Mouse (Mus musculus) thymus, adult 18-20 months (tissue): Measurements from ENCODE around the gene Zfhx2.
"Not testable (repeated sequence)": the region's sequence is repeated elsewhere in the genome, so short reads cannot be mapped to it uniquely, and the experiment has no call there.

Experiments used
- DNase-seq, 2 experiments: peaks; one replicate each; pipeline ENCODE4 v3.0.0; 2022; ENCODE audit warnings: mixed read lengths in 2 of 2

Gene Zfhx2

DNA sequence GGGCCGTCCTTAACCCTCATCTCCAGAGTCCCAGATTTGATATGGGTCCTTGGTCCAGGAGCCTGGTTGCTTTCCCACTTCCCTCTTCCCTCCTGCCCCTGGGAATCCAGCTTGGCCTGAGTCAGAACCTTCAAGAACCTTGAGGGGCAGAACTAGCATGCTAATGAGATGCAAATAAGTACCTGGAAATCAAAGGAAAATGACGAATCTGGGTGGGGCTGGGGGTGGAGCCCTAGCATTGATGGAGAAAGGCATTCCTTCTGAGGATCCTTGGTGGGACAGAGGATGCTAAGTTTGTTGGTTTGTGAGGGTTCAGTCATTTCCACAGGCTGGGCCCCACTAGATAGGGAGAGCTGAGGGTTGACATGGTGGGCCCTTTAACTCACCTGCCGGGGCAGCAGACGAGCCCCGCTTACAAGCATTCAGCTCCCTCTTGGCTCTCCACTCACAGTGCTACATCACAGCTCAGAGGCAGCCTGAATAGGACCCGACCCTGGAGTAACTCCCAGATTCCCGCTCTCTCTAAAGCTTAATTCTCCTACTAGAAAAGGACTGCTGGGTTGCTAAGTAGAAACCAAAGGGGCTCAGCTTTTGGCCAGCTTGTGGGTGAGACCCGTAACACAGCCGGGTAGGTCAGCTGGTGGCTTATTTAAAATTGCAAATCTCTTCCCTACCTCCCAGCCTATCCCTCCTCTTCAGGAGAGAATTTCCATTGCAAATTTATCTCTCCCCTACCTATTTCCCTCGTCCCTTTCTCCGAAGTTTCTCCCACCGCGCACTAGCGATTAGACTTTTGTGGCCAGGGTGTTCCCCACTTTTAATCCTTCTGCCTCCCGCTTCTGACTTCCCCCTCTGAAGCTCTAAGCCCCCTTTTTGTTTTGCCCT is 14.4 kb downstream of the Zfhx2 start:
- no peak for DNase-seq

GRCm38 (mm10) chr14:55076956-55077355 is 15.2 kb downstream of the Zfhx2 start:
- no peak for DNase-seq

DNA sequence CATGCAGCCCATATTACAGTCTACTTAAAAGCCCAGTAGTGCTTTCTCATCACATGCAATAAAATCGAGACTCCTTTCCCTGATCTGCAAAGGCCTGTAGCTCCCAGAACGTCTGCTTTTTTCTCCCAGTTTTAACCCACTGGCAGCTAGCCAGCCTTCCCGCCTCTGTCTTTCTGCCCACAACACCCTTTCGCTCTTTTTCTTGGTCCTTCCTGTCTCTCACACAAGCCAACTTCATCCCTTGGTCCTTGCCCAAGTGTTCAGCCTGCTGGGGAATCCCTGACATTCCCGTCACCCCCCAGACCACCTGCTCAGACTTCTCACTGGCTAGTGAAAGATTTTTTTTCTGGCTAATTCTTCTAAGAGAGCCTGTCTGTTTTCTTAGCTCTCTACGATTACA is 15.9 kb downstream of the Zfhx2 start:
- DNase-seq: no peak

GRCm38 (mm10) chr14:55074416-55074815 is 17.7 kb downstream of the Zfhx2 start:
- no peak for DNase-seq

DNA sequence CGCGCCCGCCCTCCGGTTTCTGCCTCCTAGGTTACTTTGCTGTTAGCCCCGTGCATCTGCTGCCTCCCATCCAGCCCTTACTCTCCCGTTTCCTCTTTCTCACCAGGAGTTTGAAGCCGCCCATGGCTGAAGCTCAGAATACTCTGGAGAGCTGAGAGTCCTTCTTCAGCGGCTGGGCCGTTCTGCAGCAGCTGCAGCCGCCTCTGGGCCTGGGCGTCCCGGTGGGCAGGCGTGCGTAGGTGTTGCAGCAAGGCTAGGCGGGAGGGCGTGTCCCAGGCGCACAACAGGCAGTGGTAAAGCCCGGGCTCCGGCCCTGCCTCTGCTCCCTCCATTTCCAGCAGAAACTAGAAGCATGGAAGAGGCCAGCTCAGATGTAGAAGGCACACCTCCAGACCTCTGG is 20.4 kb downstream of the Zfhx2 start:
- no peak for DNase-seq

DNA sequence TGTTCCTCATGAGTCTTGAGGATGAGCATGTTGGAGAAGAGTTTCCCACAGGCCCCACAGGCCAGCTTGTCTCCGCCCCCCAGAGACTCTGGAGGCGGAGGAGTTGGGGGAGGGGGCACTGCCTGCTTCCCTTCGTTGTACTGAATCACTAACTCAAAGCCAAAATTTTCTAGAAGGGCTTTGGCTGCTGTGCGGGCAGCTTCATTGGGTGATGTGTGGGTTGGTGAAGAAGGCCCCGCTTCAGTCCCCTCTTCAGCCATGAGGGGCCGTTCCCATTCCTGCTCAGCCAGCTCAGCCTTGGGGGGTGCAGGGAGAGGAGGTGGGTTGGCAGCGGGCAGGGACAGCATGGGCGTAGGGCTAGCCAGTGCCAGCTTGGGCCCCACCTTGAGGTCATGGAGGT is 26.1 kb downstream of the Zfhx2 start:
- no peak for DNase-seq

GRCm38 (mm10) chr14:55065391-55065790 is 26.7 kb downstream of the Zfhx2 start:
- no peak for DNase-seq

DNA sequence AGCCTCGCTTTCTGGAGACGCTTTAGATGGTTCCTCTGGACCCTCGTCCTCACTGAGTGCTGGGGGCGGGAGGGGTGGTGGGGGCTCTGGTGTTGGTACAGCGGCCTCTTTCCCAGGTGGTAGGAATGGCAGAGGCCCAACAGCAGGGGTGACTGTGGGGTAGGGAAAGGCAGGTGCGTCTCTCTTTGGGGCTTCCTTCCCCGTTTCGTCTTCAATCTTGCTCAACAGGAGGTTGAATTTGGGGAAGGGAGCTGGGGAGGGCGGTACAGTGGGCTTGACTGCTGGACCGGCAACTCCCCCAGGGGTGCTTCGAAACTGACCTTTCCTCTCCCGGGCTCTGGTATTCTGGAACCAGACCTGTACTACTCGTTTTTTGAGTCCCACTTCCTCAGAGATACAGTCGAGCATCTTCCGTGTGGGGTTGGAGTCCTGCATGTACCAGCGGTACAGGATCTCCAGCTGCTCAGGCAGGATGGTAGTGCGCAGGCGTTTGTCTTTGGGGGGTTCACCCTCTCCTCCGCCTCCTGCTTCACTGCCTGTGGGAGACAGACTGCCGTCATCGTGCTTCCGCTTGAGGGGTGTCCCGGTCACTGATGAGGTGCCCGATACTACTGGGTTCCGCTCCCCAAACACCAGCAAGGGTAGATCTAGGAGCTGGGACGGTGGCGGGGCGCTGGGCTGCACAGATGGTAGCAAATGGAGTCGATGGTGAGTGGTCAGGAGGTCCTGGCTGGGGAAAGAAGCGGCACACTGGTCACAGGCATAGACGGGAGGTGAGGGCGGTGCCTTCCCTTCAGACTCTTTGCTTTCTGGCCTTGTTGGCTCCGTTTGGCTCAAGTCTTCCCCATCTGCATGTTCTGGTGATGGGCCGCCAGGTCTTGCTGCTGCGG is 27.4 kb downstream of the Zfhx2 start:
- DNase-seq: no peak

- DNase-seq: no peak
These were observed 28.3 kb downstream of the Zfhx2 start for GRCm38 (mm10) chr14:55063581-55064381.

GRCm38 (mm10) chr14:55063117-55063516 is 29.0 kb downstream of the Zfhx2 start:
- DNase-seq: no peak

DNA sequence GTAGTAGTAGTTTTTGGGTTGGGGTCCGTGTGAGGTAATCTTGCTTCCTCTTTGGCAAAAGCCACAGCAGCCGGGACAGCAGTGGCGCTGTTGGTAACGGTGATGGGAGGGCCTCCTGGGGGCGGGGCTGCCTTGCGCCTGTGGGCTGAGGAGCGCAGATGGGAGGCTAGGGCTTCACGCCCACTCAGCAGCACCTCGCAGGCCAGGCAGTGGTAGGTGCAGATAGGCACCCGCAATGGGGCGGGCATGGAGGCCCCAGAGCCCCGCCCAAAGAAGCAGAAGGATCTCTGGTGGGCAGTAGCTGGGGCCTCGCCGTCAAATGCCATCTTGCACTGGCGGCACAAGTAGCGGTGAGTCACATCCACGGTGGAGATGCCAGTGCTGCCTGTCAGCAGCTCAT is 29.5 kb downstream of the Zfhx2 start:
- peak; percentile 32 to 36 for DNase-seq

- DNase-seq: no peak
These were observed 30.3 kb downstream of the Zfhx2 start for GRCm38 (mm10) chr14:55061845-55062244.

GRCm38 (mm10) chr14:55059931-55060330 is 32.2 kb downstream of the Zfhx2 start:
- DNase-seq: no peak

DNA sequence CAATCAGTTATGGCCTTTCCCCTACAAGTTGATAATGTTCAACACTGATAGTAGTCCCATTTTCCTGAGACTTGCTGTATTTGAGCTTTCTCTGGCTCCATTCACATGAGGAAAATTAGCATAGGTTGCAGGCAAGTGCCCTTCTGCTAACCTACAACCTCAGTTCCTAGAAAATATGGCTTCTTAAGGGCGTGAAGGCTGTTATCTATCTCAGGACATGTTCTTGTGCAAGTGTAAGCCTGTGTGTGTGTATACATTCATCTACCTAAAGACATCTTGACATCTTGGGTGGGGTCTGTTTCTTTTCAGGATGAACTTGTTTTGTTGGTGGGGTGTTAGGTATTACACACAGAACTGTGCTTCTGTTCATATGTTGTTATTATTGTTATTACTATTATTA is 33.1 kb downstream of the Zfhx2 start:
- no peak for DNase-seq

- no peak for DNase-seq
These were observed 36.8 kb downstream of the Zfhx2 start for GRCm38 (mm10) chr14:55055167-55055834.

DNA sequence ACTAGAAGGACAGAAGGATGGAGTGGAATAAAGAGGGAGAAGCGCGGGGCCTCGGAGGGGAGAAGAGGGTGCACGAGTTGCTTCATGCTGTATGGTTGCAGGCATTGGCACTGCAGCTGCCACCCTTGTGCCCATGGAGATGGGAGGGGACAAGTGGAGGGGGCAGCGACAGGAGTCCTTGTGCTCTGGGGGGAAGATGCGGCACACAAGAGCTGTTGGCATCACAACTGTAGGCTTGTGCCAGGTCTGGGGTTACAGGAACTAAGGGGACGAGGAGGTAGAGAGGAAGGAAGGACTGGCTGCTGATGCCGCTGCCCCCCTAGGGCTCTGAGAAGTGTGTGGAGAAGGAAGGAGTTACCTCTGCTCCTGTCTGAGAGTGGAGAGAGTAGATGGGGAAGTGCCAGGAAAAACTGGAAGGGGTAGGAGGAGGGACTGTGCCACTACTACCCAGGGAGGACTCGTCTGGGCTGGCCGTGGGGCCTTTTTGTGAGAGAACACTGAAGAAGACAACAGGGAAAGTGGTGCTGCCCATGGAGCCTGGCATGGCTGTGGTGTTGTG is 37.9 kb downstream of the Zfhx2 start:
- DNase-seq: no peak

DNA sequence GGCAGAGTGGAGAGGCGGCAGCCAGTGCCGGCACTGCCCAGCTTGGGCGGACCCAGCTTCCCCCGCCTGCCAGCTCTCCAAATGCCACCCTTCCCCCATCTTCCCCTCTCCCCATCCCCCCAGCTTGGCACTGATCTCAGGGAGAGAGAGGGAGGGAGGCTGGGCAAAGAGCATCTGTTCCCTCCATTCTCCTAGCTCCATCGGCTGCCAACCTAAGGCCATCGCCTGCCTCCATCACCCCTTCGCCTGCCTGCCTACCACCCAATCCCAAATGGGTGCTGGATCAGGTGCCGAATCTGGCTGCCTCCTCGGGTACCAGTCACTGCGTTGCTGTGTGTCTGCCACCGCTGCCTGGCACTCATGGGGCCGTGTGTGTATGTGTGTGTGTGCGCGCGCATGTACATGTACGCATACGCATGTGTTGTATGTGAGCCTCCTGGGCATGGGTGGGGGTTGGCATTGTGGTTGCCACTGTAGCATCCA is 38.4 kb downstream of the Zfhx2 start:
- no peak for DNase-seq

- DNase-seq: no peak
These were observed 39.1 kb downstream of the Zfhx2 start for GRCm38 (mm10) chr14:55053050-55053449.

- DNase-seq: no peak
These were observed 39.6 kb downstream of the Zfhx2 start for GRCm38 (mm10) chr14:55052496-55052895.

- DNase-seq: no peak
These were observed 44.1 kb downstream of the Zfhx2 start for GRCm38 (mm10) chr14:55047971-55048531.

GRCm38 (mm10) chr14:55043694-55044093 is 48.4 kb downstream of the Zfhx2 start:
- not testable (repeated sequence) for DNase-seq
